Mouse (Mus musculus) gastrocnemius, postnatal 4 days (tissue): ENCODE results near the gene Aox3. TPM values are rescaled to one million over a fixed set of nuclear protein-coding genes. Genes with fewer than 3 reads are reported as not detected.

Source experiments
- DNase-seq, 2 experiments: peaks; one replicate each; pipeline ENCODE4 v3.0.0; 2021 to 2022; ENCODE audit warnings: low spot score in 2 of 2, mixed read lengths in 2 of 2
- total RNA-seq, 2 experiments: library from RNA; stranded (reverse); gene quantifications; 2 replicates each; pipeline ENCODE4 v1.2.3; 2021

The Aox3 gene
- total RNA-seq, 2 experiments from 2014 or later, result 0.21 to 0.69 TPM

GRCm38 (mm10) chr1:58197023-58197422, 84.1 kb downstream of the Aox3 start:
- DNase-seq, result no peak

GRCm38 (mm10) chr1:58198386-58198785, 85.5 kb downstream of the Aox3 start:
- DNase-seq, result no peak

GRCm38 (mm10) chr1:58210203-58210602, 97.3 kb downstream of the Aox3 start, which contains the start of gene Aox4:
TSS of gene Aox4 (plus strand) at chr1:58210397.
- no peak for DNase-seq

- no peak for DNase-seq
These were observed 99.9 kb downstream of the Aox3 start for GRCm38 (mm10) chr1:58212805-58213204.

- DNase-seq, result no peak
These were observed 100.9 kb downstream of the Aox3 start for GRCm38 (mm10) chr1:58213838-58214237.

- no peak for DNase-seq
These were observed 102.4 kb downstream of the Aox3 start for GRCm38 (mm10) chr1:58215353-58215752.

- DNase-seq, result no peak
These were observed 103.1 kb downstream of the Aox3 start for GRCm38 (mm10) chr1:58215956-58216532.

GRCm38 (mm10) chr1:58221070-58221469, 108.1 kb downstream of the Aox3 start:
- DNase-seq, result no peak

GRCm38 (mm10) chr1:58221879-58222278, 108.9 kb downstream of the Aox3 start:
- no peak for DNase-seq

- no peak for DNase-seq
These were observed 115.2 kb downstream of the Aox3 start for GRCm38 (mm10) chr1:58228086-58228485.

GRCm38 (mm10) chr1:58228916-58229315, 116.0 kb downstream of the Aox3 start:
- DNase-seq, result no peak

- DNase-seq, result no peak
These were observed 116.8 kb downstream of the Aox3 start for GRCm38 (mm10) chr1:58229774-58230173.

- DNase-seq, result no peak
These were observed 117.6 kb downstream of the Aox3 start for GRCm38 (mm10) chr1:58230542-58230941.

- DNase-seq, result no peak
These were observed 122.5 kb downstream of the Aox3 start for GRCm38 (mm10) chr1:58235405-58235804.

- DNase-seq, result no peak
These were observed 124.8 kb downstream of the Aox3 start for GRCm38 (mm10) chr1:58237527-58238299.

GRCm38 (mm10) chr1:58238440-58238839, 125.5 kb downstream of the Aox3 start:
- no peak for DNase-seq

- DNase-seq, result no peak
These were observed 126.0 kb downstream of the Aox3 start for GRCm38 (mm10) chr1:58238961-58239360.

- DNase-seq, result no peak
These were observed 127.4 kb downstream of the Aox3 start for GRCm38 (mm10) chr1:58240347-58240746.

- DNase-seq, result no peak
These were observed 131.6 kb downstream of the Aox3 start for GRCm38 (mm10) chr1:58244487-58244886.

- no peak for DNase-seq
These were observed 135.6 kb downstream of the Aox3 start for GRCm38 (mm10) chr1:58248518-58248917.
